Mouse (Mus musculus) intestine, embryonic 15.5 days (tissue): ENCODE measurements around the gene Limch1. TPM values are rescaled to one million over a fixed set of nuclear protein-coding genes. Genes with fewer than 3 reads are reported as not detected.
A peak's percentile ranks its signal among the peaks of the same experiment; 100 is the strongest.

ENCODE experiments used
- ATAC-seq: fragments of 200-750 bp; cut with Nextera tagmentation; 2 replicates; pipeline ENCODE4 v1.8.0; 2017; ENCODE audit warnings: moderate TSS enrichment, moderate library complexity
- H3K27ac ChIP-seq: fragments of 300-500 bp; sonication (generic); 2 replicates; pipeline ENCODE4 v1.5.1; 2015; ENCODE audit warnings: mild to moderate bottlenecking, inconsistent platforms
- H3K27me3 ChIP-seq: fragments of 300-500 bp; sonication (generic); replicated peaks from 2 replicates; pipeline ENCODE4 v1.6.1; 2015; ENCODE audit warnings: inconsistent platforms
- H3K36me3 ChIP-seq: fragments of 300-500 bp; sonication (generic); 2 replicates; pipeline ENCODE4 v1.6.1; 2015; ENCODE audit warnings: inconsistent platforms
- H3K4me1 ChIP-seq: fragments of 300-500 bp; sonication (generic); replicated peaks from 2 replicates; pipeline ENCODE4 v1.6.1; 2015; ENCODE audit warnings: inconsistent platforms
- H3K4me2 ChIP-seq: fragments of 300-500 bp; sonication (generic); replicated peaks from 2 replicates; pipeline ENCODE4 v1.6.1; 2015; ENCODE audit warnings: mild to moderate bottlenecking, inconsistent platforms
- H3K4me3 ChIP-seq: fragments of 300-500 bp; sonication (generic); replicated peaks from 2 replicates; pipeline ENCODE4 v1.5.1; 2015; ENCODE audit warnings: inconsistent platforms
- H3K9ac ChIP-seq: fragments of 300-500 bp; sonication (generic); 2 replicates; pipeline ENCODE4 v1.6.1; 2015; ENCODE audit warnings: inconsistent platforms
- H3K9me3 ChIP-seq: fragments of 300-500 bp; sonication (generic); 2 replicates; pipeline ENCODE4 v1.6.1; 2016; ENCODE audit warnings: inconsistent platforms
- WGBS: fragments of 180-500 bp; shearing (Covaris S2); methylation state at CpG from one replicate; pipeline ENCODE4 v1.1.7; 2015; 5-methylcytosine and 5-hydroxymethylcytosine counted together
- polyA plus RNA-seq: library from polyadenylated mRNA; unstranded; fragments of >200 nt; fragmentation: Nextera tagmentation; extraction: Ambion mirVana; gene quantifications from 2 replicates; pipeline ENCODE4 v1.2.1, GENCODE M21; 2015

Gene Limch1
- polyA plus RNA-seq, 1 experiment from 2014 or later: 11.7 TPM

DNA sequence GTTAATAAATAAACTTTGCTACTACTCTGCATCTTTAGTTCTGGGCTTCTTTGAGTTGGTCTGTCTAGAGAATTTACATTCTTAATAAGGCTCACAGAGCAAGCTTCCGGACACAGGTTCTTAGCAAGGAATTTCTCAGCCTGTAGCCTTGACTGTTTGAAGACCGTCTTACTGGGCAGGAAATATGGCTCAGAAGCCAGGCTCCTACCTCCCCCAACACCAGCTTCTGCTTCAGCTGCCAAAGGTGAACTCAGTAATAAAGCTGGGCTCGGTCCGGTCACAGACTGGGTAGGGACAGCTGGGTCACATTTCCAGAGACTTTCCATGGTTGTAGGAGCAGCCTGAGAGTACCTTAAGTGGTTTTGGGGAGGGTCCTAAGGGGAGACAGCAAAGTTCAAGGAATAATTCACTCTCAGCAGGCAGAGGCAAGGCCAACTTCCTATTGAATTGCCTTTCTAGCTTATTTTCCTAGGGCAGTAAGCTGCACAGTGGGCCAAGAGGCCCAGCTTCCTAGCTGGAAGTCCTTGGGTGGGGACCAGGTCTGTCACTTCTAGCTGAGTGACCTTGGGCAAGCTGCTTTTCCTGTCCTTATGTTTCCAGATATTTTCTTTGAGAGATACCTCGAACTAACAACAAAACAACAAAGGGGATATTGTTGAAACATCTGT is 3.0 kb downstream of the Limch1 start:
- ATAC-seq: no peak
- Histone ChIP-seq H3K27me3 (0 out of 2 replicates have a peak, but pooled peaks cover 7% of the 10 kb centered on the region), H3K9me3 (no peaks in the 10 kb centered on the region), H3K27ac (0 out of 2 replicates have a peak overlapping the region, but pooled peaks have one; percentile 36), H3K4me1 (peaks cover 17% of the 10 kb centered on the region; the same call in 1 of the 2 replicates), H3K4me3 (no peak overlapping the region), H3K9ac (no peak overlapping the region), H3K4me2 (no peak overlapping the region), H3K36me3 (no peaks in the 10 kb centered on the region)
- WGBS: 46% methylated on average over 5 of the region's 5 CpGs

DNA sequence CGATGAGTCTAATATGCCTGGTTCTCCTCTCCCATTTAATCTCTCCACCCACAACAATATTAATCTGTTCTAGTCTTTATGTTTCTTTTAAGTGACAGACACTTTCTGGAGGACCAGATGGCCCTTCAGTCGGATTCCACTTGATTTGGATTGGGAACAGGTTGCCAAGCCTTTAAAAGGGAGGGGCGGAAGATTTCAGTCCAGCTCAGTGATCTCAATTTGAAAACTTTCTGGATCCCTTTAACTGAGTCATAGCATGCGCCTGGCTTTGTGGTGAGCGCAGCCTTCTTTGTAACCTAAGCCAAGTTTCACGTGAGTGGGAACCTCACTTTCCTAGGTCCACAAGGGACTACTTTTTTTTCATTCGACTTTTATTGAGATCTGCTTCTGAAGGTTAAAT is 5.0 kb downstream of the Limch1 start:
- WGBS: 67% methylated on average over 7 of the region's 7 CpGs
- Histone ChIP-seq H3K36me3 (no peaks in the 10 kb centered on the region), H3K27me3 (0 out of 2 replicates have a peak, but pooled peaks cover 7% of the 10 kb centered on the region), H3K9ac (no peak overlapping the region), H3K4me3 (no peak overlapping the region), H3K4me1 (peaks cover 14% of the 10 kb centered on the region; the same call in 1 of the 2 replicates), H3K9me3 (no peaks in the 10 kb centered on the region), H3K27ac (no peak overlapping the region), H3K4me2 (no peak overlapping the region)
- ATAC-seq: no peak

DNA sequence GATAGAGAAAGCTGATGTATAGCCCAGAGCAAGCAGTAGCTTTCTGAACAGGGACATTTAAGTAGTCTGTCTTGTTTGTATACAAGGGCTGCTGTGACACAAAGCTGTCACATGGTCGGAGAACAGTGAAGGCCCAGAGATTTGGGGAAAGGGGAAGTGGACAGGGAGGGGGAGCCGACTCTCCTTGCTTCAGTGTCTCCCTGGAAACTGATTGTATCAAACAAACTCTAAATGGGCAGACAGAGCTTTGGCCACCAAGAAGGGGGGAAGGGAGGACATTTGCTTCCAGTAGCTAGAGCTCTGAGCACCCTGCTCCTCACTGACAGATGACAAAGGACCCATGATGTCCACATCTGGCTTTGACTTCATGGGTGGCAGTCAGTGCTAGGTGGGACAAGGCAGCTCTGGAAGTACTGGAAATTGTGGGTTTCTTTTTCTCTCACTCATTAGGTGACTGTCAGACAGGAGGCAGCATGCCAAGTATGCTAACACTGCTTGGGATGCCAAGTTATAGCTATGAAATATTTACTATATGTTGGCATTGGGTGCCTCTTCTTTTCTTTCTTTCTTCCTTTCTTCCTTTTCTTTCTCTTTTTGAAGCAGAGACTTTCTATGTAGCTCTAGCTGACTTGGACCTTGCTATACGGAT is 5.8 kb downstream of the Limch1 start:
- H3K9me3 ChIP-seq: no peaks in the 10 kb centered on the region
- H3K4me3 ChIP-seq: no peak overlapping the region
- no peak for ATAC-seq
- no peaks in the 10 kb centered on the region for H3K36me3 ChIP-seq
- H3K27me3 ChIP-seq: 0 out of 2 replicates have a peak, but pooled peaks cover 6% of the 10 kb centered on the region
- no peak overlapping the region for H3K9ac ChIP-seq
- H3K4me1 ChIP-seq: peaks cover 10% of the 10 kb centered on the region; the same call in 1 of the 2 replicates
- no peak overlapping the region for H3K4me2 ChIP-seq
- 43% methylated on average over 3 of the region's 3 CpGs for WGBS
- no peak overlapping the region for H3K27ac ChIP-seq

DNA sequence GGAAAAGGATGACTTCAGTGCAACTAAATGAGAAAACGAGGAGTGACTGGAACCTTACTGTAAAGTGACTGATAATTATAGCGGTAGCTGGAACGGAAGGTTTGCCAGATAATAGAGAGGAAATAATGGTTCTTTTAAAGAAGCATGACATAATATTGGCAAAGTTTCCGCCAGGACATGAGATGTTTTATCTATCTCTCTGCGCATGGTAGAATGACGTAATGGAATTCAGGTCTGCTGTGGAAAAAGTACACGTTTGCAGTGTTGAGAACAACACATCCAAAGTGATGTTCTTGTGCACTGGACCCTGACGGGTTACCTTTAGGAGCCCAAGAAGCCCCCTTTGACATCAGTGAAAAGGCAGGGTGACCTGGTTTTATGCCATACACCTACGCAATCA is 8.0 kb downstream of the Limch1 start:
- Histone ChIP-seq H3K9ac (no peak overlapping the region), H3K36me3 (no peaks in the 10 kb centered on the region), H3K27me3 (no peaks in the 10 kb centered on the region), H3K4me3 (no peak overlapping the region), H3K27ac (no peak overlapping the region), H3K9me3 (no peaks in the 10 kb centered on the region), H3K4me2 (no peak overlapping the region), H3K4me1 (0 out of 2 replicates have a peak, but pooled peaks cover 2% of the 10 kb centered on the region)
- no peak for ATAC-seq
- 81% methylated on average over 9 of the region's 9 CpGs for WGBS

DNA sequence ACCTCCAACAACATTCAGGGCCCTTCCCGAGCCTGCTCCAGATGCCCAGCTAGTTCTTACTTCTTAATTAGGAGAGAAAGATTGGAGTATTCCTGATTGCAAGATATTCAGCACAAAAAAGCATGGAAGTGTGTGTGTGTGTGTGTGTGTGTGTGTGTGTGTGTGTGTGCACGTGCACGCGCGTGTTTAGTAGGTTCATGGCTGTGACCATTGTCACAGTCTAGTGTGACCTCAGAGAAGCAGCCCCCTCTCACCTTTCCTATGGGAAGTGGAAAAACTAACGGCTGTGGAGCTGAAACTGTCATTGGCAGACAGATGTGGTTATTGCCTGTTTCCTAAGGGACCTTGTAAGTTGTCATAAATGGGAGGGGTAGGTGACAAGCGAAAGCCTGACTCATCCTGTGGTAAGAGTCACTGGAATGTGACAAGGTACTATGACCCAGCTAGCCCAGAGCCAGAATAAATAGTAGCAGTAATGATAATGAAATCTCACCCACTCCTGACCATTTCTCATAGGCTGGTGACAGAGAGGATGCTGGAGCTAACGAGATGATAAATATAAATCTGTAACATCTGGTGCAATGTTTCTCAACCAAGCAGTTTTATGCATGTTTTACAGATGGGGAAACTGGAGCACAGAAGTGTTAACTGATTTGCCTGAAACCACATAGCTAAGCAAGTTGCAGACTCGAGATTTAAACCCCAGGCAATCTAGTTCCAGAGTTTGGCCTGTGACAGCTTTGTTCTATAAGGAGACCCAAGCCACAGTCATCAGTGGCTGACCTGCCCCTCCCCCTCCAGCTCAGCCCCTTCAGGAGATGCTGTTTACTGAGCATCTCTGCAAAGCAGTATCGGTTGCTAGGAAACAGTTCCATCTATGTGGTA is 11.4 kb downstream of the Limch1 start:
- Histone ChIP-seq H3K9ac (no peak overlapping the region), H3K4me2 (no peak overlapping the region), H3K36me3 (no peaks in the 10 kb centered on the region), H3K27me3 (no peaks in the 10 kb centered on the region), H3K9me3 (no peaks in the 10 kb centered on the region), H3K27ac (no peak overlapping the region), H3K4me1 (no peaks in the 10 kb centered on the region), H3K4me3 (no peak overlapping the region)
- ATAC-seq: no peak
- WGBS: 67% methylated on average over 10 of the region's 10 CpGs

DNA sequence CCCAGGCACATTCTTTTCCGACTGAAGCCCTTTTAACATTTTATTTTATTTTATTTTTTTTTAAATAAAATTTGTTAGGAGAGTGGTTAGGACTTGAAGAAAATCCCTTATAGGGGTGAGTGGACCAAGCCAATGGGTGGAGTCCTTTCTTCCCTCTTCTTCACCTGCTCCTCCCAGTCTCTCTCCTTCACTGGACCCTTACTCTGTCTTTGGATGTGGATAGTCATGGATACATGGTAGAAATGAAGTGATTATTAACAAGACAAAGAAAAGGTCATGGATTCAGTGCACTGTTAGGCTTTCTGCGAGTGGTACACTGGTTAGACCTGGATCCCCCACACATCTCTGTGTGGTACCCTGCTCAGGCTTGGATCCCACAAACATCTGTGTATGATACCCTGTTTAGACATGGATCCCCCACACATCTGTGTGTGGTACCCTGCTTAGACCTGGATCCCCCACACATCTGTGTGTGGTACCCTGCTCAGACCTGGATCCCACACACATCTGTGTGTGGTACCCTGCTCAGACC is 12.1 kb downstream of the Limch1 start:
- H3K4me1 ChIP-seq: no peaks in the 10 kb centered on the region
- H3K27me3 ChIP-seq: no peaks in the 10 kb centered on the region
- no peaks in the 10 kb centered on the region for H3K9me3 ChIP-seq
- no peak overlapping the region for H3K27ac ChIP-seq
- no peak overlapping the region for H3K4me3 ChIP-seq
- no peak for ATAC-seq
- WGBS: 66% methylated on average over 2 of the region's 2 CpGs
- H3K9ac ChIP-seq: no peak overlapping the region
- no peak overlapping the region for H3K4me2 ChIP-seq
- H3K36me3 ChIP-seq: no peaks in the 10 kb centered on the region

DNA sequence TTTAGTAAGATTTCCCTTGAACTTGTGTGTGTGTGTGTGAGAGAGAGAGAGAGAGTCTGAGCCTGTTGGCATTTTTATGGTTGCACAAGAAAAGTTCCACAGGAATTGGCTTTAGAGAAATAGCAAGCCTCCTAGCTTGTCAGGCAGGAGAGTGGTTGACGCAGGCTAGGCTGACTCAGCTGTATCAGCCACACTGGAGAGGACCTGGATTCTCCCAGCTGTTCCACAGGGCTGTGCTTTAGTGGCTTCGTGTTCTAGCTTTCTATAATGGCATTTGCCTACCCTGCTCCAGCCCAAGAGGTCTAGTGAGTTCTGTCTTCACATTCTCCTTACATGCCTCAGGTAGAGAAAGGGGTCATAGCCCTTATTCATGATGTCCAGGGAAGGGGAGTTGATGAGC is 13.7 kb downstream of the Limch1 start:
- Histone ChIP-seq H3K4me1 (no peaks in the 10 kb centered on the region), H3K27me3 (no peaks in the 10 kb centered on the region), H3K4me2 (no peak overlapping the region), H3K9ac (no peak overlapping the region), H3K9me3 (no peaks in the 10 kb centered on the region), H3K36me3 (no peaks in the 10 kb centered on the region), H3K27ac (no peak overlapping the region), H3K4me3 (no peak overlapping the region)
- 67% methylated on average over 2 of the region's 2 CpGs for WGBS
- no peak for ATAC-seq

DNA sequence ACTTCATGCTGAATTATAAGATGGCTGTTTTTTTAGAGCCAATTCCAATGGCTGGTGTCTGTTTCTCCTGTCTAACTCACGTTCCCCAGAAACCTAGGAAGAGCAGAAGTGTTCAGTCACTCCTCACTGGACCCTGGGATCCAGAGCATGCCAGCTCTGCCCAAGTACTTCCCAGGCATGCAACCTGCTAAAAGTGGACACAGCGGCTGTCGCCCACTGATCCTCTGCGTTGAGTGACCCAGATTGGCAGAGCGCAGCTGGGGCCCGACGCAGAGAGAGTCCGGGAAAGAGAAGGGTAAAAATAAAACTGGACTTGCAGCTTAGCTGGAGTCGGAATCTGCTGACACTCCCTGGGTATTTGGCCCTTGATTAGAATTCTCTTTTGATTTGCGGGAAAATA is 15.1 kb downstream of the Limch1 start:
- Histone ChIP-seq H3K27ac (no peak overlapping the region), H3K9ac (no peak overlapping the region), H3K36me3 (no peaks in the 10 kb centered on the region), H3K27me3 (no peaks in the 10 kb centered on the region), H3K4me3 (no peak overlapping the region), H3K9me3 (no peaks in the 10 kb centered on the region), H3K4me2 (no peak overlapping the region), H3K4me1 (no peaks in the 10 kb centered on the region)
- no peak for ATAC-seq
- 90% methylated on average over 10 of the region's 10 CpGs for WGBS

DNA sequence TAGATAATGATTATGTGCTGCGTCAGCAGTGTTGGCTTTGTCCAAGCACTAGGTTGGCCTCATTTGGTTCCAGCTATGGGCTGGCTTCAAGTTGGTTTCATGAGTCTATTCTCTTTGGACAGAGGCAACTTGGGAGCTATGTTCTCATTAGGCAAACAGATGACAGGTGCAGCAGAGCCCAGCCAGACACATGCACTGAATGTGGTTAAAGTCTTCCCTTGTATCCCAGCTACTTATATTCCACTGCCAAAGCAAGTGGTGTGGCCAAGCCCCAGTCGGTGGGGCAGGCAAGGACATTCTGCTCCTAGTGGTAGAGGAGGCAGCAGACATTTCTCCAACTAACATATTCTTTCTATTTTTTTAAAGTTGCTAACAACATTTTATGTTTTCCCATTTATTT is 16.4 kb downstream of the Limch1 start:
- no peaks in the 10 kb centered on the region for H3K9me3 ChIP-seq
- 78% methylated on average over 2 of the region's 2 CpGs for WGBS
- no peak overlapping the region for H3K9ac ChIP-seq
- H3K4me2 ChIP-seq: no peak overlapping the region
- H3K36me3 ChIP-seq: no peaks in the 10 kb centered on the region
- no peaks in the 10 kb centered on the region for H3K4me1 ChIP-seq
- no peaks in the 10 kb centered on the region for H3K27me3 ChIP-seq
- no peak overlapping the region for H3K4me3 ChIP-seq
- no peak overlapping the region for H3K27ac ChIP-seq
- ATAC-seq: no peak

DNA sequence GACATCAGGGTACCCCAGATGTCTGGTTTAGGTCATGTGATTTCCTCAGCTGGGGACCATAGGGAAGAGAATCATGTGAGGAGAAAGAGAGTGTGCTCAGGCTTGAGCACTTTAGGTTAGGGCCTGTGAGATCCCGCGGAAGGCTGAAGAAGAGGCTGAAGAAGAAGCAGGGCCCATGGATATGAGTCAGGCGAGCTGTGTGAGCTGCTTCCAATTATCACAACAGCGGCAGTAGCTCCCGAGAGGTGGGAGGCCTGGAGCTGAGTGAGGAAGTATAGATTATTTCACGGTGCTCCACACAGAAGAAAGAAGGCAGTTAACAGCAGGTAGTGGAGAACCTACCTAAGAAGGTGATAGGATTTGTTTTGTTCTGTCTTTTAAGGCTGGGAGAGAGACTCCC is 18.5 kb downstream of the Limch1 start:
- no peak for ATAC-seq
- no peak overlapping the region for H3K9ac ChIP-seq
- no peaks in the 10 kb centered on the region for H3K4me1 ChIP-seq
- H3K9me3 ChIP-seq: no peaks in the 10 kb centered on the region
- no peaks in the 10 kb centered on the region for H3K27me3 ChIP-seq
- H3K36me3 ChIP-seq: no peaks in the 10 kb centered on the region
- 86% methylated on average over 6 of the region's 6 CpGs for WGBS
- no peak overlapping the region for H3K27ac ChIP-seq
- H3K4me2 ChIP-seq: no peak overlapping the region
- H3K4me3 ChIP-seq: no peak overlapping the region

DNA sequence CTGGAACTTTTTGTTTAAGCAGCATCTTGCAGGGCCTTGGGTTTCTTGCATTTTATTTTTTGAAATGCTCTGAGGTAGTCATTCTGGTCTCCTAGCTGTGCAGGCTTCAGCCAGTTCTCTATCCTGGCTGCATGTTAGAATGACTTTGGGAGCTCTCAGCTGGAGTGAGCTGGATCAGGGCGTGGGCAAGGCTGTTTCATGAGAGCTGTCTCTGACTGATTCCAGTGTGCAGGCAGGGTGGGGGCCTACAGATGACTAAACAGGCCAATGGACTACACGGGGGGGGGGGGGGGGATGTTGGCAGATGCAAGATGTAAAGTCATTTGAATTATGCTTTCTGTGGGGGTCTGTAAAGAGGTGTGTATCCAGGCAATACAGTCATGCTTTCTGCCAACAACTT is 20.3 kb downstream of the Limch1 start:
- Histone ChIP-seq H3K27me3 (no peaks in the 10 kb centered on the region), H3K36me3 (no peaks in the 10 kb centered on the region), H3K27ac (no peak overlapping the region), H3K4me1 (no peaks in the 10 kb centered on the region), H3K9ac (no peak overlapping the region), H3K4me3 (no peak overlapping the region), H3K9me3 (no peaks in the 10 kb centered on the region), H3K4me2 (no peak overlapping the region)
- ATAC-seq: no peak
- 67% methylated on average over 2 of the region's 2 CpGs for WGBS

DNA sequence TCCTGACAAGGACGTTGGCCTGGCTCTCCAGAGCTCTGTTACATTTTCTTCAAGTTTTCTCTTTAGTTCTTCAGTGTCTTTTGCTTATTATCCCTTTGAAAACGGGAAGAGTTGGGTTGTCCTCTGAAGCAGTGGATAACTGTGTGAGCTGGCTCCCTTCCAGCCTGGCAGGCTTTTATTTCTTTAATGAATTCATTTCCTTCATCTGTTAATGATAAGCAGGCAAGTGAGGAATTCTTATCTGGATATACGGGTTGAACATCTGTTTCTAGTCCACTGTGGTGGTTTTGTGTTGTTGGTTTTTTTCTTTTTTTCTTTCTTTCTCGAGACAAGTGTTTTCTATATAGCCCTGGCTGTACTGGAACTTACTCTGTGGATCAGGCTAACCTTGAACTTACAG is 22.4 kb downstream of the Limch1 start:
- H3K36me3 ChIP-seq: no peaks in the 10 kb centered on the region
- ATAC-seq: no peak
- H3K4me2 ChIP-seq: no peak overlapping the region
- H3K27ac ChIP-seq: no peak overlapping the region
- no peaks in the 10 kb centered on the region for H3K4me1 ChIP-seq
- 30% methylated on average over 4 of the region's 4 CpGs for WGBS
- no peak overlapping the region for H3K9ac ChIP-seq
- no peaks in the 10 kb centered on the region for H3K9me3 ChIP-seq
- no peak overlapping the region for H3K4me3 ChIP-seq
- H3K27me3 ChIP-seq: no peaks in the 10 kb centered on the region
